Mouse (Mus musculus) cerebral cortex, adult 2 months (tissue): ENCODE results near the gene Raet1e.

Source experiments
- WGBS: fragments of 180-500 bp; shearing (Covaris S2); methylation state at CpG from one replicate; pipeline ENCODE4 v1.1.7; 2018; 5-methylcytosine and 5-hydroxymethylcytosine counted together

Raet1e gene

DNA sequence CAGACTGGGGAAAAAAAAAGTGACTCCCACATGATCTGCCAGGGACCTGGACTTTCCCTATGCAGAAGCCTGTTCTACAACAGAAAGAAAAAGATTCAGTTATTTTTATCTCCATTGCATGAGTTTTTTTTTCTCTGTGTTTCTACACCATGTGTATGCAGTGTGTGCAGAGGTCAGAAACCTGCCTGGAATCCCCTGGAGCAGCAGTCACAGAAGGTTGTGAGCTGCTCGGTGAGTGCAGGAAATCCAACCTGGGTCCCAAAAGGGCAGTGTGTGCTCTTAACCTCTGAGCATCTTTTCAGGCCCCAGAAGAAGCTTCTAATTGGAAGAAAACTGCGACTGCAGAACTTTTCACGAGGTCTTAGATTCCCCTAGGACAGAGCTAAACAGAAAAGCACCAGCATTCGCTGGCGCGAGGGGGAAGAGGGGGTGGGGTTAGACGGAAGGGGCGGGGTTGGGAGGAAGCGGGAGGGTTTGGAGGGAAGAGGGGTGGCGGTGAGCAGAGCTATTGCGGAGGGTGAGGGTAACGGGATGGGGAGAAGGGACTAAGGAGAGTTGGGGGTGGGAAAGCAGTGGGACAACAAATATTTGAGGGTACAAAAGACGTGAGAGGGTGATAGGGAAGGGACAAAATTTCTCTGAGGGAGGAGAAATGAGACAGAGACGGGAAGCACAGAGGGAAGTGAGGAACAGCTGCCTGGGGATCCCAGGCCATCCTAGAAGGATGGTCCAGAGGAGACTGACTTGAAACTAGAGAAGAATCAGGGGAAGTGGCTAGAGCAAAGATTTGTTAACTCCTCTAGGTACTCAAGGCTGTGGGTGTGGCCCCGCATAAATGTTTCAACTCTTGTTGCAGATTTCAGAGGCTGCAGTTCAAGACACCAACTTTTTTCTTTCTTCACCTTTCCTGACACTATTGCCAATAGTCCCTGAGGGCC is 203.3 kb downstream of the Raet1e start:
- WGBS, result 9% methylated on average over 12 of the region's 15 CpGs

DNA sequence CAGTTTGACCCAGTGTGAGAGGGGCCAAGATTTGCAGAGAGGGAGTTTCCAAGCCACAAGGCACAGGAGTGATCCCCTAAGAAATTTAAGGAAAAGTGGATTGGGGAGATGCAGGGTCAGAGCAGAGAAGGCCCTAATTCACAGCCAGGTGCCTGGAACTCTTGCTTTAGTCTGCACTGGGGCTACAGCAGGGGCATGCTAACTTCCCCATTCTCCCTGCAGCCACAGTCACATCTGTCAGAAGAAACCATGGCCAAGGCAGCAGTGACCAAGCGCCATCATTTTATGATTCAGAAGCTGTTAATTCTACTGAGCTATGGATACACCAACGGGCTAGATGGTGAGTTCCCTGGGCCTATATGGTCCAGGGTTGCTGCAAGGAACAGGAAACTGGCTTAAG is 204.1 kb downstream of the Raet1e start:
- WGBS, result 82% methylated on average over 2 of the region's 2 CpGs

DNA sequence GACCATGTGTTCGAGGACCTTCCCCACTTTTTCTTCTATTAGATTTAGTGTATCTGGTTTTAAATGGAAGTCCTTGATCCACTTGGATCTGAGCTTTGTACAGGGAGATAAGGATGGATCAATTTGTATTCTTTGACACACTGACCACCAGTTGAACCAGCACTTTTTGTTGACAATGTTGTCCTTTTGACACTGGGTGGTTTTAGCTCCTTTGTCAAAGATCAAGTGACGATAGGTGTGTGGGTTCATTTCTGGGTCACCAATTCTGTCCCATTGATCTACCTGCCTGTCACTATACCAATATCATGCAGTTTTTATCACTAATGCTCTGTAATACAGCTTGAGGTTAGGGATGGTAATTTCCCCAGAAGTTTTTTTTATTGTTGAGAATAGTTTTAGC is 206.5 kb downstream of the Raet1e start:
- 89% methylated on average over 2 of the region's 2 CpGs for WGBS

DNA sequence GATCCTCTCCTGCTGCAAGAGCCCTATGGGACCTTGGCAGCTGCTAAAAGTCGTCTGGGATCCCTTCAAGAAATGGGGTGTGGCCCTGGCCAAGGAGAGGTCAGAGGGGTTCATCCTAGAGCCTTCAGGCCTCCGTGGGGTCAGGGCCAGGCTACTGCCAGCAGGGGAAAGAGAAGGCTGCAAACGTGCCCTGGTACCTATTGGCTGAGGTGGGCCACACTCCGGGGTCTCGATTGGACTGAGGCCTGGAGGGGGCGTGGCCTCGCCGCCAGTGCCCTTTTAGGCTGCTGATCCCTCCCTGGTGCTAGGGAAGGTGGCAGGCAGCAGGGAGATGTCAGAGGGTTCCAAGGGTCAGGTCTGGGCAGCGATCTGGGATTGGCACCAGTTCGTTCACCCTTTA is 222.9 kb downstream of the Raet1e start:
- 30% methylated on average over 10 of the region's 10 CpGs for WGBS

DNA sequence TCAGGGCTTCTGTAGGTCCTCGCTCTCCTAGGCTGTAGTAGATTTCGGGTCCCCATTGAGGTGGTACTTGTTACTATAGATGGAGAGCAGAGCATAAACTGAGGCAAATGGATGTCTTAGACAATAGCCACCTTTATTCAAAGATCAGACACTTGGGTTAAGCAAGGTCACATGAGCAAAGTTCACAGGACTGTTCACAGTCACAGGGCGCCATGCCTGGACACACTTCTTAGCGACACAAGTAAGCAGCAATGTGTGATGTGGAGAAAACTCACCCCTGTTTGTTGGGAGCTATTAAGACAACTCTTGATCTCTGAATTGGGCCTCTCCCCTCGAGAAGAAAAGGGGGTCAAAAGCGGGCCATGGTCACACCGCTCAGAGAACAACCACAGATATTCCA is 231.8 kb downstream of the Raet1e start:
- WGBS, result 88% methylated on average over 7 of the region's 7 CpGs

DNA sequence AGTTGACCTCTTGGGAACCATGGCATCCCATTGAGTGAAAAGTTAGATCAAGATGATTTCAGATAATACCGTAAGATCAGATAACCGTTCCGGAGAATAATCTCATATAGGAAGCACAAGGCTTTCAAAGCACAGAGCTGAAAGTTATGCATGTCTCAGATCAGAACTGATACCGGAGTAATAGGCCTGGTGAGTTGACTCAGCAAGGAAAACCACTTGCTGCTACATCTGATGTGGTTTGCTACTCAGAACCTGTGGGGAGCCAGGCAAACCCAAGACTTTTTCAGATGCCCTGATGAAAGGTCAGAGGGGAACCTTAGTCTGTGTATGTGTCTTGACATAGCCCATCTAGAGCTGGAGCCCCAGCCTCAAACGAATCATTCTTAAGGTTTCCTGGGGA is 233.2 kb downstream of the Raet1e start:
- 94% methylated on average over 4 of the region's 5 CpGs for WGBS

DNA sequence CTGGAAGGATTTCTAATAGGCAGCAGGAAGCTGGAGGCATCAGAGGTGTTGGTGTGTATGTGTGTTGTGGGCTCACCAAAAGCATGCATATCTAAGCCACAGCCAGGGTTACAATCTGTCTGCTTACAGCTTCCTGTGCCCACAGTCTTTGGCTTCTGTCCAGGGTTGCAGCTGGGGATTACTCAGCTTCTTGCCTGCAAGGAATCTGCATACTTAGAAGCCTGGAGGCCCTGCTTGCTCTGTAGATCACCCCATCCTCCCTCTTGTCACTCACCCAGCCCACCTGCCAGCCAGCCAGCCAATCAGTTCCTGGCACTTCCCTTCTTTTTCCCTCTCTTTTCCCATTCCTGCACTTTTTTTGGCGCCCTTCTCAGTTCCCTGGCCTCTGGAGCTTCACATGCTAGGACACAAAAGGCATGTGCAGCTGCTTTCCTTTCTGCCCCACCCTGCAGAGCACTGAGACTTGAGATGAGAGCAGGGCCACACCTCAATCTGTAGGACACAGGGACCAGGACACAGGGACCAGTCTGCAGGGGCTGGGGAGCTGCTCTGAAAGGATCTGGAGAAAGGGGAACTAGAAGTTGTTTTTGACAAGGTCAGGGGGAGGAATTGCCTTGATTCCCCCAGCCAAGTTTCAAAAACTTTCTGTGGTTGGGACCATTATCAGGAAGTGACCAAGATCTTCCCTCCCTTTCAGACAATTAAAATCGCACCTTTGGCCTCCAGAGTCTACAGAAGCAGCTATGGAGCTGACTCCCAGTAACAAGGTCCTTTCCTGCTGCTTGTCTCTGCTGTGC is 234.9 kb downstream of the Raet1e start:
- no CpG with 5 or more reads among the region's 2 CpGs for WGBS

DNA sequence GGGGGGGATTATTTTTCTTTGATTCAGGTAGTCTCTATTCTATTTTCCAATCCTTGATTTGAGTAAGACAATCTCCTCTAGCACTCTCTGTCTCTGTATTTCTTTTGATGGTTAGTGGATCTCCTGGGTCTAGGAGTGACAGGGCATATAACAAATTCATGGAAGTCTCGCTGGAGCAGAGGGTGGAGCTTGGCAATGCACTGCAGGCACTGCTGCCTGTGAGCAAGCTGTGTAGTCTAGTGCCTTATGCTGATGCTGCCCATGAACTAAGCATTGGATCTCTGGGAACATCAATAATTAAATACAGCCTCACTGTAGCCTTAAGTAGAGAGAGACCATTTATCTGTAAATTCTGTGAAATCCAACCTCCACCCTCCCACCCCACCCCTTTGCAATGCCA is 238.3 kb downstream of the Raet1e start:
- WGBS, result 18% methylated on average over 1 of the region's 1 CpGs

DNA sequence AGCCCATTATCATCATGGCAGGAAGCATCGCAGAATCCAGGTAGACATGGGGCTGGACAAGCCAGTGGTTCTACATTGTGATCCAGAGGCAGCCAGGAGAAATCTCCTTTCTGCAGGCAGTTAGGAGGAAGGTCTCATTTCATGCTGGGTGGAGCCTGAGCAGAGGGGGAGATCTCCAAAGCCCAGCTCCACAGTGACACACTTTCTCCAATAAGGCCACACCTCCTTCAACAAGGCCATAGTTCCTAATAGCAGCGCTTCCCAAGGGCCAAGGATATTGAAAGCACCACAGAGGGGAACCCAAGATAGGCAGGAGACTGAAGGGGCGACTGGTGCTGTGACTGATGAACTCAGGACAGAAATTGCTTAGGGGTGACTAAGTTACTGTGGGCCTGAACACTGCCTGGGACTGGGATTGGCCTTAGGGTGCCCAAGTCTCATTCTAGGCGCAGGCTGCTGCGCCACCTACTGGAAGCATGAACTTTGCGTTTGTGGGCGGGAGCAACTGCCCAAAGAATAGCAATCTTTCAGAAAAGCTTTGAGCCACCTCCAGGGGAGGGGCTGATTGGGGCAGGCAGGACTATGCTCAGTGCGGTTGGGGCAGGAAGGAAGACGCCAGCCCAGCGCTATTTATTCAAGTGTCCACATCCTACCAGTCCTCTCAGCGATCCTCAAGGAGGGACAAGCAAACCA is 244.0 kb downstream of the Raet1e start:
- 16% methylated on average over 9 of the region's 11 CpGs for WGBS

DNA sequence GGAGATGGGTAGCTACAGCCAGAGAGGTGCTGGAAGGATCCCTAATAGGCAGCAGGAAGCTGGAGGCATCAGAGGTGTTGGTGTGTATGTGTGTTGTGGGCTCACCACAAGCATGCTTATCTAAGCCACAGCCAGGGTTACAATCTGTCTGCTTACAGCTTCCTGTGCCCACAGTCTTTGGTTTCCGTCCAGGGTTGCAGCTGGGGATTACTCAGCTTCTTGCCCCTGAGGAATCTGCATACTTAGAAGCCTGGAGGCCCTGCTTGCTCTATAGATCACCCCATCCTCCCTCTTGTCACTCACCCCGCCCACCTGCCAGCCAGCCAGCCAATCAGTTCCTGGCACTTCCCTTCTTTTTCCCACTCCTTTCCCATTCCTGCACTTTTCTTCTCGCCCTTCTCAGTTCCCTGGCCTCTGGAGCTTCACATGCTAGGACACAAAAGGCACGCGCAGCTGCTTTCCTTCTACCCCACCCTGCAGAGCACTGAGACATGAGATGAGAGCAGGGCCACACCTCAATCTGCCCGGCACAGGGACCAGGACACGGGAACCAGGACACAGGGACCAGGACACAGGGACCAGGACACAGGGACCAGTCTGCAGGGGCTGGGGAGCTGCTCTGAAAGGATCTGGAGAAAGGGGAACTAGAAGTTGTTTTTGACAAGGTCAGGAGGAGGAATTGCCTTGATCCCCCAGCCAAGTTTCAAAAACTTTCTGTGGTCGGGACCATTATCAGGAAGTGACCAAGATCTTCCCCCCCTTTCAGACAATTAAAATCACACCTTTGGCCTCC is 255.5 kb downstream of the Raet1e start:
- 10% methylated on average over 1 of the region's 8 CpGs for WGBS
